Mouse (Mus musculus) heart, postnatal 14 days (tissue): ENCODE results near the gene Prkacb. TPM values are rescaled to one million over a fixed set of nuclear protein-coding genes. Genes with fewer than 3 reads are reported as not detected.
A peak's percentile ranks its signal among the peaks of the same experiment; 100 is the strongest.
"Not testable (repeated sequence)": the region's sequence is repeated elsewhere in the genome, so short reads cannot be mapped to it uniquely, and the experiment has no call there.

Experiments
- DNase-seq, 2 experiments: peaks; one replicate each; pipeline ENCODE4 v3.0.0; 2021 to 2022
- intact Hi-C: fragments of 180-260 bp; cut with DNase I; formaldehyde crosslinking; loops from one replicate; pipeline ENCODE4 v1.15.1; 2025
- total RNA-seq, 2 experiments: library from RNA; stranded (reverse); gene quantifications; 2 replicates each; pipeline ENCODE4 v1.2.3; 2021

Prkacb gene
- total RNA-seq, 2 experiments from 2014 or later, result 62.5 to 68.3 TPM

GRCm38 (mm10) chr3:146781131-146781530 is 31.7 kb downstream of the Prkacb start:
- intact Hi-C loops, result loop anchor here (5.0 kb wide), 1 partner anchor 434 kb away; no protein-coding TSS in a partner anchor

GRCm38 (mm10) chr3:146780241-146780640 is 32.5 kb downstream of the Prkacb start:
- DNase-seq, result no peak
- intact Hi-C loops, result loop anchor here (5.0 kb wide), 1 partner anchor 433 kb away; no protein-coding TSS in a partner anchor

More at GRCm38 (mm10) chr3:146781131-146781530, 31.7 kb downstream of the Prkacb start:
- peak; percentile 31 to 36 for DNase-seq

- intact Hi-C loops, result no loop called here
These were observed 33.9 kb downstream of the Prkacb start for GRCm38 (mm10) chr3:146778913-146779312.

GRCm38 (mm10) chr3:146778451-146778850 is 34.3 kb downstream of the Prkacb start:
- no peak for DNase-seq
- intact Hi-C loops, result no loop called here

More at GRCm38 (mm10) chr3:146778913-146779312, 33.9 kb downstream of the Prkacb start:
- no peak for DNase-seq

GRCm38 (mm10) chr3:146776711-146777110 is 36.1 kb downstream of the Prkacb start:
- intact Hi-C loops, result no loop called here
- no peak for DNase-seq

- intact Hi-C loops, result loop anchor here (5.0 kb wide), 1 partner anchor 84 kb away; the partner anchor contains the start of gene Samd13
These were observed 41.9 kb downstream of the Prkacb start for GRCm38 (mm10) chr3:146770853-146771252.

GRCm38 (mm10) chr3:146769940-146770659 is 42.7 kb downstream of the Prkacb start:
- intact Hi-C loops, result loop anchor here (5.0 kb wide), 1 partner anchor 83 kb away; the partner anchor contains the start of gene Samd13
- DNase-seq, result no peak

More at GRCm38 (mm10) chr3:146770853-146771252, 41.9 kb downstream of the Prkacb start:
- DNase-seq, result no peak

GRCm38 (mm10) chr3:146769569-146769939 is 43.2 kb downstream of the Prkacb start:
- no peak for DNase-seq
- intact Hi-C loops, result no loop called here

GRCm38 (mm10) chr3:146768921-146769320 is 43.9 kb downstream of the Prkacb start:
- no peak for DNase-seq
- intact Hi-C loops, result no loop called here

- no peak for DNase-seq
- intact Hi-C loops, result no loop called here
These were observed 44.4 kb downstream of the Prkacb start for GRCm38 (mm10) chr3:146768360-146768759.

GRCm38 (mm10) chr3:146766701-146767181 is 46.0 kb downstream of the Prkacb start:
- DNase-seq, result no peak
- intact Hi-C loops, result no loop called here

GRCm38 (mm10) chr3:146766071-146766605 is 46.7 kb downstream of the Prkacb start:
- no peak for DNase-seq
- intact Hi-C loops, result no loop called here

GRCm38 (mm10) chr3:146764871-146765529 is 47.8 kb downstream of the Prkacb start:
- DNase-seq, result no peak
- intact Hi-C loops, result no loop called here

- intact Hi-C loops, result not testable (repeated sequence)
These were observed 49.7 kb downstream of the Prkacb start for GRCm38 (mm10) chr3:146763054-146763453.

GRCm38 (mm10) chr3:146761276-146761675 is 51.5 kb downstream of the Prkacb start:
- intact Hi-C loops, result no loop called here
- no peak for DNase-seq

More at GRCm38 (mm10) chr3:146763054-146763453, 49.7 kb downstream of the Prkacb start:
- DNase-seq, result not testable (repeated sequence)

- DNase-seq, result no peak
- intact Hi-C loops, result no loop called here
These were observed 54.5 kb downstream of the Prkacb start for GRCm38 (mm10) chr3:146757970-146758960.

- intact Hi-C loops, result no loop called here
- no peak for DNase-seq
These were observed 58.5 kb downstream of the Prkacb start for GRCm38 (mm10) chr3:146754270-146754669.

GRCm38 (mm10) chr3:146741564-146742202 is 71.1 kb downstream of the Prkacb start:
- intact Hi-C loops, result no loop called here
- no peak for DNase-seq

GRCm38 (mm10) chr3:146741158-146741557 is 71.6 kb downstream of the Prkacb start:
- DNase-seq, result no peak
- intact Hi-C loops, result no loop called here
